Mouse (Mus musculus) liver, adult 2 months (tissue): ENCODE measurements around the gene Dmrtc2.

Experiments used
- CTCF ChIP-seq: fragments of 200-500 bp; IDR thresholded peaks from 2 replicates; pipeline ENCODE4 v1.5.1; 2011; ENCODE audit warnings: low read depth, low read length, control low read depth
- POLR2A ChIP-seq: fragments of 200-500 bp; IDR thresholded peaks from 2 replicates; pipeline ENCODE4 v1.6.1; 2011; ENCODE audit warnings: low read length, control low read depth; ENCODE audit not compliant: insufficient read depth; ENCODE audit errors: extremely low read depth

- TF ChIP-seq POLR2A, result no peak
- TF ChIP-seq CTCF, result no peak
These were observed 13.3 kb upstream of the Dmrtc2 start for GRCm38 (mm10) chr7:24856460-24857120.
